In genomic region chr11:20193100-20193736, GRCm38 (mm10) we compare ENCODE assay signal across 15 mouse cellular contexts. TPM values are rescaled to one million over a fixed set of nuclear protein-coding genes. Genes with fewer than 3 reads are reported as not detected.
A peak's percentile ranks its signal among the peaks of the same experiment; 100 is the strongest.
DNase-seq lines count a peak whose midpoint lies in the region; ATAC-seq and TF ChIP-seq lines count a peak whose summit lies in the region.
"Had no signal": no experiment of that assay in that cellular context is flagged by ENCODE, and none has a peak within 500 bp of the region (broad histone marks: within the 10 kb centered on the region; RNA-seq: fewer than 3 reads in every experiment).

No protein-coding gene starts in this region.

- peak; percentile 28 for DNase-seq in kidney, postnatal 0 days (ENCODE audit: low spot score)
- no peak for DNase-seq in kidney, adult 11 months
- peak; percentile 20 for DNase-seq in induced T-regulatory cell, adult 2 months (ENCODE audit: low read depth)
- DNase-seq in urinary bladder, postnatal 10 days (ENCODE audit: low spot score) = no peak
- no peak for DNase-seq in cerebellum, adult 9-11 months
- DNase-seq: cerebellum, adult 11-12 months; embryo, embryonic 11 days; gastrocnemius, postnatal 10 days; liver had no signal

- no peak for ATAC-seq in kidney, postnatal 0 days (replicated peaks; ENCODE audit: low FRiP score, low read depth)
- no peak for ATAC-seq in activated CD4-positive, CD25-positive, alpha-beta regulatory T cell, adult 4 months
- ATAC-seq: forebrain, embryonic 14.5 days had no signal

- no peaks in the 10 kb centered on the region for H3K4me1 ChIP-seq in kidney, postnatal 0 days (replicated peaks; ENCODE audit: insufficient read depth, low read length)
- peaks cover 9% of the 10 kb centered on the region for H3K4me1 ChIP-seq in brown adipose tissue, adult 24 weeks (ENCODE audit: control insufficient read depth, insufficient read depth, insufficient read length, low read length)
- H3K4me1 ChIP-seq: lung, embryonic 15.5 days had no signal

- WGBS in kidney, postnatal 0 days = 79% methylated on average over 4 of the region's 4 CpGs
- 15% methylated on average over 4 of the region's 4 CpGs for WGBS in macrophage (ENCODE audit: missing documents)

- TF ChIP-seq CTCF in kidney, postnatal 0 days (IDR thresholded peaks at IDR 0.05; ENCODE audit: low read depth) = no peak

- no peaks in the 10 kb centered on the region for H3K36me3 ChIP-seq in kidney, postnatal 0 days (ENCODE audit: insufficient read depth, low read length)
- no peaks in the 10 kb centered on the region for H3K36me3 ChIP-seq in macrophage (ENCODE audit: inconsistent target)
- H3K36me3 ChIP-seq: lung, embryonic 15.5 days had no signal

- no peak overlapping the region for H3K4me2 ChIP-seq in kidney, postnatal 0 days (ENCODE audit: low read length)
- H3K4me2 ChIP-seq: lung, embryonic 15.5 days had no signal

- H3K9me3 ChIP-seq in kidney, postnatal 0 days (replicated peaks; ENCODE audit: low read length) = no peaks in the 10 kb centered on the region
- H3K9me3 ChIP-seq: lung, embryonic 15.5 days had no signal

- H3K79me2 ChIP-seq in macrophage (ENCODE audit: inconsistent target) = no peaks in the 10 kb centered on the region

- no peak overlapping the region for H3K27ac ChIP-seq in kidney, postnatal 0 days
- H3K27ac ChIP-seq in brown adipose tissue, adult 24 weeks (replicated peaks; ENCODE audit: low read depth, low read length) = peak overlapping the region; percentile 66
- H3K27ac ChIP-seq in macrophage = peak overlapping the region; percentile 55
- H3K27ac ChIP-seq: layer of hippocampus, adult 2 months; lung, embryonic 15.5 days had no signal

- no peak overlapping the region for H3K9ac ChIP-seq in kidney, postnatal 0 days (ENCODE audit: low read depth, low read length)
- H3K9ac ChIP-seq: lung, embryonic 15.5 days had no signal

- H3K4me3 ChIP-seq in kidney, postnatal 0 days (replicated peaks; ENCODE audit: low read depth, low read length) = no peak overlapping the region
- no peak overlapping the region for H3K4me3 ChIP-seq in brown adipose tissue, adult 24 weeks (ENCODE audit: insufficient read depth, low read depth, low read length)
- no peak overlapping the region for H3K4me3 ChIP-seq in macrophage (ENCODE audit: inconsistent target)
- H3K4me3 ChIP-seq: layer of hippocampus, adult 2 months; lung, embryonic 15.5 days had no signal

- no peaks in the 10 kb centered on the region for H3K27me3 ChIP-seq in kidney, postnatal 0 days (ENCODE audit: insufficient read depth, low read length)
- H3K27me3 ChIP-seq: lung, embryonic 15.5 days had no signal

RNA-seq across cellular contexts. Expression of gene Rab1a, which starts 8.0 kb away (rescaled TPM):
- 322 and 341 TPM in 2 replicates for polyA plus RNA-seq in kidney, postnatal 0 days (2015; fragmentation: Nextera tagmentation; extraction: Ambion mirVana)
- 180 and 204 TPM in 2 replicates for polyA plus RNA-seq in brown adipose tissue, adult 24 weeks (2012; ENCODE audit: insufficient read depth, insufficient read length, missing spikeins)
- total RNA-seq in macrophage (2018; cell fraction: chromatin; rRNA removed) = 100 to 1,000 TPM in 25 of 26 experiments, 10 to 100 TPM in 1; 55.8 to 197 (median 156) TPM
- 100 to 1,000 TPM; 190 to 261 (median 233) TPM for total RNA-seq in macrophage (2018; cell fraction: cytosol; rRNA removed)
- 100 to 1,000 TPM; 125 to 269 (median 195) TPM for total RNA-seq in macrophage (2018; cell fraction: nucleus; rRNA removed)
- 216 to 261 TPM (median 249 TPM) in 3 replicates for polyA plus RNA-seq in macrophage (2018)
- polyA plus RNA-seq in activated CD4-positive, CD25-positive, alpha-beta regulatory T cell, adult 4 months (2017; shearing (Covaris generic)) = 100 to 1,000 TPM in 1 of 2 experiments, 10 to 100 TPM in 1; 98.6 to 135 TPM

RNA-seq across cellular contexts. Expression of gene Cep68, which starts 56.0 kb away (rescaled TPM):
- 22.5 and 24.9 TPM in 2 replicates for polyA plus RNA-seq in kidney, postnatal 0 days (2015; fragmentation: Nextera tagmentation; extraction: Ambion mirVana)
- polyA plus RNA-seq in brown adipose tissue, adult 24 weeks (2012; ENCODE audit: insufficient read depth, insufficient read length, missing spikeins) = 12.9 and 14.2 TPM in 2 replicates
- 10 to 100 TPM in 14 of 26 experiments, 1 to 10 TPM in 12; 1.8 to 35.2 (median 12.6) TPM for total RNA-seq in macrophage (2018; cell fraction: chromatin; rRNA removed)
- total RNA-seq in macrophage (2018; cell fraction: cytosol; rRNA removed) = 1 to 10 TPM; 2.3 to 8.1 (median 5.4) TPM
- 10 to 100 TPM in 9 of 26 experiments, 1 to 10 TPM in 17; 2.0 to 51.1 (median 7.5) TPM for total RNA-seq in macrophage (2018; cell fraction: nucleus; rRNA removed)
- 4.5 to 17.1 TPM (median 5.5 TPM) in 3 replicates for polyA plus RNA-seq in macrophage (2018)
- 10 to 100 TPM in 1 of 2 experiments, 1 to 10 TPM in 1; 9.4 to 11.2 TPM for polyA plus RNA-seq in activated CD4-positive, CD25-positive, alpha-beta regulatory T cell, adult 4 months (2017; shearing (Covaris generic))

Comparison
In these comparisons a context has a peak if more than half of its experiments do, and no peak if none do; other contexts are left out.
1. DNase-seq: peak in kidney, postnatal 0 days (single experiment) and induced T-regulatory cell, adult 2 months (single experiment); none in kidney, adult 11 months (single experiment), urinary bladder, postnatal 10 days (single experiment) and cerebellum, adult 9-11 months (single experiment).